Mouse (Mus musculus) MEL (cell line): ENCODE measurements around the gene Cog7. TPM values are rescaled to one million over a fixed set of nuclear protein-coding genes. Genes with fewer than 3 reads are reported as not detected.

Source experiments
- DNase-seq: peaks from one replicate; pipeline ENCODE4 v3.0.0; 2011; ENCODE audit warnings: low read depth, low spot score
- H3K27ac ChIP-seq: 2 replicates; pipeline ENCODE4 v1.5.1; 2012; ENCODE audit warnings: low read depth, mild to moderate bottlenecking, control low read depth, low read length, moderate library complexity; ENCODE audit not compliant: control insufficient read depth
- H3K27me3 ChIP-seq, 2 experiments: fragments of 150-350 bp in 1 of 2; sonication (generic) in 1 of 2; 2 replicates each; pipeline ENCODE4 v1.6.1; 2012; ENCODE audit warnings: low read length in 2 of 2, mild to moderate bottlenecking in 2 of 2, improper control_type of control experiment in 1 of 2, moderate library complexity in 1 of 2; ENCODE audit not compliant: insufficient read depth in 2 of 2, control insufficient read depth in 1 of 2
- H3K36me3 ChIP-seq, 2 experiments: 2 replicates each; pipeline ENCODE4 v1.6.1; 2012 to 2014; ENCODE audit warnings: low read length in 2 of 2, improper control_type of control experiment in 1 of 2, inconsistent platforms in 1 of 2, mild to moderate bottlenecking in 1 of 2; ENCODE audit not compliant: insufficient read depth in 2 of 2, control insufficient read depth in 1 of 2
- H3K4me1 ChIP-seq, 2 experiments: fragments of 150-350 bp in 1 of 2; sonication (generic) in 1 of 2; 2 replicates each; pipeline ENCODE4 v1.6.1; 2012; ENCODE audit warnings: low read length in 2 of 2, improper control_type of control experiment in 1 of 2, mild to moderate bottlenecking in 1 of 2; ENCODE audit not compliant: insufficient read depth in 2 of 2, control insufficient read depth in 1 of 2
- H3K4me3 ChIP-seq, 2 experiments: fragments of 150-350 bp in 1 of 2; sonication (generic) in 1 of 2; 2 replicates each; pipeline ENCODE4 v1.5.1; 2012; ENCODE audit warnings: low read depth in 2 of 2, low read length in 2 of 2, mild to moderate bottlenecking in 2 of 2, moderate library complexity in 2 of 2, control low read depth in 1 of 2, improper control_type of control experiment in 1 of 2; ENCODE audit not compliant: control insufficient read depth in 1 of 2, insufficient read depth in 1 of 2
- H3K79me2 ChIP-seq: 2 replicates; pipeline ENCODE4 v1.6.1; 2012; ENCODE audit warnings: mild to moderate bottlenecking, low read length, moderate library complexity; ENCODE audit not compliant: control insufficient read depth, poor library complexity, insufficient read depth
- H3K9ac ChIP-seq: 2 replicates; pipeline ENCODE4 v1.6.1; 2012; ENCODE audit warnings: low read depth, mild to moderate bottlenecking, control low read depth, low read length, moderate library complexity; ENCODE audit not compliant: control insufficient read depth, poor library complexity, severe bottlenecking
- H3K9me3 ChIP-seq: fragments of 150-350 bp; sonication (generic); replicated peaks from 2 replicates; pipeline ENCODE4 v1.6.1; 2012; ENCODE audit warnings: mild to moderate bottlenecking, low read length, improper control_type of control experiment, moderate library complexity; ENCODE audit not compliant: insufficient read depth
- BHLHE40 ChIP-seq: IDR thresholded peaks from 2 replicates; pipeline ENCODE4 v1.6.1; 2012; ENCODE audit warnings: low read depth, mild to moderate bottlenecking, inconsistent platforms, low read length, improper control_type of control experiment, borderline replicate concordance
- CHD2 ChIP-seq: IDR thresholded peaks from 2 replicates; pipeline ENCODE4 v1.6.1; 2011; ENCODE audit warnings: low read length, improper control_type of control experiment
- ELF1 ChIP-seq: IDR thresholded peaks from 2 replicates; pipeline ENCODE4 v1.6.1; 2014; ENCODE audit warnings: low read depth, mild to moderate bottlenecking, inconsistent platforms, low read length, improper control_type of control experiment, moderate library complexity
- EP300 ChIP-seq, 2 experiments: IDR thresholded peaks; 2 replicates each; pipeline ENCODE4 v1.6.1; 2011; ENCODE audit warnings: improper control_type of control experiment in 2 of 2, low read length in 2 of 2, low read depth in 1 of 2, mild to moderate bottlenecking in 1 of 2
- GABPA ChIP-seq: IDR thresholded peaks from 2 replicates; pipeline ENCODE4 v1.6.1; 2012; ENCODE audit warnings: low read depth, mild to moderate bottlenecking, inconsistent platforms, low read length, improper control_type of control experiment, moderate library complexity
- GATA1 ChIP-seq: IDR thresholded peaks from 2 replicates; pipeline ENCODE4 v1.6.1; 2011; ENCODE audit warnings: low read depth, low read length, improper control_type of control experiment
- HCFC1 ChIP-seq: IDR thresholded peaks from 2 replicates; pipeline ENCODE4 v1.6.1; 2012; ENCODE audit warnings: low read depth, mild to moderate bottlenecking, inconsistent platforms, low read length, improper control_type of control experiment, moderate library complexity
- KAT2A ChIP-seq: conservative IDR thresholded peaks from 2 replicates; pipeline ENCODE4 v1.6.1; 2012; ENCODE audit warnings: low read depth, low read length, improper control_type of control experiment, inconsistent platforms
- MAFK ChIP-seq: IDR thresholded peaks from 2 replicates; pipeline ENCODE4 v1.6.1; 2011; ENCODE audit warnings: low read depth, mild to moderate bottlenecking, low read length, improper control_type of control experiment, borderline replicate concordance
- MAX ChIP-seq: IDR thresholded peaks from 2 replicates; pipeline ENCODE4 v1.6.1; 2011; ENCODE audit warnings: low read length, improper control_type of control experiment
- MEF2A ChIP-seq: IDR thresholded peaks from 2 replicates; pipeline ENCODE4 v1.6.1; 2014; ENCODE audit warnings: low read depth, mild to moderate bottlenecking, inconsistent platforms, low read length, improper control_type of control experiment; ENCODE audit not compliant: poor library complexity, insufficient replicate concordance, severe bottlenecking; ENCODE audit errors: extremely low read depth
- MYC ChIP-seq: IDR thresholded peaks from 2 replicates; pipeline ENCODE4 v1.6.1; 2011; ENCODE audit warnings: low read depth, mild to moderate bottlenecking, low read length, improper control_type of control experiment, moderate library complexity
- NRF1 ChIP-seq: IDR thresholded peaks from 2 replicates; pipeline ENCODE4 v1.6.1; 2014; ENCODE audit warnings: low read depth, mild to moderate bottlenecking, inconsistent platforms, low read length, improper control_type of control experiment, moderate library complexity; ENCODE audit not compliant: poor library complexity, insufficient read depth, severe bottlenecking
- POLR2A ChIP-seq, 2 experiments: IDR thresholded peaks; 2 replicates each; pipeline ENCODE4 v1.6.1; 2011 to 2012; ENCODE audit warnings: low read length in 2 of 2, mild to moderate bottlenecking in 2 of 2, control low read depth in 1 of 2, improper control_type of control experiment in 1 of 2, low read depth in 1 of 2, moderate library complexity in 1 of 2; ENCODE audit not compliant: control insufficient read depth in 1 of 2, insufficient read depth in 1 of 2, poor library complexity in 1 of 2
- POLR2AphosphoS2 ChIP-seq: IDR thresholded peaks from 2 replicates; pipeline ENCODE4 v1.6.1; 2011; ENCODE audit warnings: low read length, improper control_type of control experiment
- RAD21 ChIP-seq: IDR thresholded peaks from 2 replicates; pipeline ENCODE4 v1.6.1; 2011; ENCODE audit warnings: mild to moderate bottlenecking, low read depth, low read length, improper control_type of control experiment
- RCOR1 ChIP-seq: IDR thresholded peaks from 2 replicates; pipeline ENCODE4 v1.6.1; 2012; ENCODE audit warnings: low read depth, mild to moderate bottlenecking, inconsistent platforms, low read length, improper control_type of control experiment
- SIN3A ChIP-seq: IDR thresholded peaks from 2 replicates; pipeline ENCODE4 v1.6.1; 2012; ENCODE audit warnings: low read length, improper control_type of control experiment, inconsistent platforms
- SMC3 ChIP-seq: IDR thresholded peaks from 2 replicates; pipeline ENCODE4 v1.6.1; 2011; ENCODE audit warnings: low read depth, low read length, improper control_type of control experiment
- TAL1 ChIP-seq: IDR thresholded peaks from 2 replicates; pipeline ENCODE4 v1.6.1; 2012; ENCODE audit warnings: mild to moderate bottlenecking, inconsistent platforms, low read length, moderate library complexity, mixed read lengths
- TBP ChIP-seq: IDR thresholded peaks from 2 replicates; pipeline ENCODE4 v1.8.0; 2011; ENCODE audit warnings: low read depth, low read length, improper control_type of control experiment
- TCF12 ChIP-seq: IDR thresholded peaks from 2 replicates; pipeline ENCODE4 v1.6.1; 2014; ENCODE audit warnings: low read depth, mild to moderate bottlenecking, inconsistent platforms, low read length, improper control_type of control experiment, moderate library complexity
- UBTF ChIP-seq: IDR thresholded peaks from 2 replicates; pipeline ENCODE4 v1.6.1; 2012; ENCODE audit warnings: low read depth, mild to moderate bottlenecking, inconsistent platforms, low read length, improper control_type of control experiment, moderate library complexity, borderline replicate concordance; ENCODE audit not compliant: insufficient read depth
- USF1 ChIP-seq: IDR thresholded peaks from 2 replicates; pipeline ENCODE4 v1.6.1; 2014; ENCODE audit warnings: low read depth, mild to moderate bottlenecking, inconsistent platforms, low read length, improper control_type of control experiment, moderate library complexity
- USF2 ChIP-seq, 2 experiments: IDR thresholded peaks; 2 replicates each; pipeline ENCODE4 v1.6.1; 2011 to 2012; ENCODE audit warnings: improper control_type of control experiment in 2 of 2, low read length in 2 of 2, borderline replicate concordance in 1 of 2, inconsistent platforms in 1 of 2, low read depth in 1 of 2, mild to moderate bottlenecking in 1 of 2; ENCODE audit not compliant: insufficient read depth in 1 of 2
- ZC3H11A ChIP-seq: IDR thresholded peaks from 2 replicates; pipeline ENCODE4 v1.6.1; 2012; ENCODE audit warnings: low read depth, mild to moderate bottlenecking, inconsistent platforms, low read length, improper control_type of control experiment
- ZKSCAN1 ChIP-seq: IDR thresholded peaks from 2 replicates; pipeline ENCODE4 v1.6.1; 2012; ENCODE audit warnings: low read depth, mild to moderate bottlenecking, inconsistent platforms, low read length, improper control_type of control experiment, moderate library complexity
- ZMIZ1 ChIP-seq: IDR thresholded peaks from 2 replicates; pipeline ENCODE4 v1.6.1; 2012; ENCODE audit warnings: low read depth, mild to moderate bottlenecking, inconsistent platforms, low read length, improper control_type of control experiment, moderate library complexity
- ZNF384 ChIP-seq: IDR thresholded peaks from 2 replicates; pipeline ENCODE4 v1.6.1; 2012; ENCODE audit warnings: low read depth, mild to moderate bottlenecking, inconsistent platforms, low read length, improper control_type of control experiment
- polyA plus RNA-seq, 2 experiments: library from polyadenylated mRNA; stranded (reverse) in 1 of 2; unstranded in 1 of 2; fragments of >175 nt in 1 of 2; fragments of >200 nt in 1 of 2; gene quantifications; 2 replicates each; pipeline versions ENCODE4 v1.2.1 to v1.2.4; 2012; ENCODE audit warnings: low replicate concordance in 2 of 2, low read depth in 1 of 2; ENCODE audit not compliant: insufficient read length in 2 of 2, insufficient read depth in 1 of 2, missing spikeins in 1 of 2
- total RNA-seq: library from RNA; depleted of rRNA; stranded (reverse); fragments of 300-350 nt; gene quantifications from 2 replicates; pipeline ENCODE4 v1.2.3, GENCODE M21; 2012

Gene Cog7
- total and polyA plus RNA-seq, 3 experiments: 17.1 to 21.2 TPM; not detected in 1

DNA sequence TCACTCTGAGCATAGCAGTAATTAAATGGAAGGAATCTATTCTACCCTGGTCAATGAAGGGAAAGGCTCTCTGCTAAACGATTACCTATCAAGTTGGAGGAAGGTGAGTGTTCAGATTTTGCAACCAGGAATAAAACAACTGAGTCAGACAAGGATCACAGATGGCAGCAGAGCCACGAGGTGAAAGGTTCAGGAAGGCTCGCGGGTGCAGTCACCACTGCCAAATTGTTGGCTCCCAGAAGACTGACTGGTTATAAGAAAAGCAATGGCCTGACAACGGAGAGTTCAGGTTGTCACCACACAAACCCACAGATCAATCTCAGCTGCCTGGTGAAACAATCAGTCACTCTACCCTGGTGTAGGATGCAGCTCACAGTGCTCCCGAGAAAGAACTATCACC lies 135.5 kb downstream of the Cog7 start:
- Histone ChIP-seq H3K9me3 (no peaks in the 10 kb centered on the region), H3K79me2 (no peaks in the 10 kb centered on the region), H3K4me3 (no peak overlapping the region), H3K27me3 (no peaks in the 10 kb centered on the region), H3K27ac (no peak overlapping the region), H3K36me3 (no peaks in the 10 kb centered on the region), H3K9ac (no peak overlapping the region), H3K4me1 (no peaks in the 10 kb centered on the region)
- no peak for TF ChIP-seq RCOR1
- no peak for TF ChIP-seq TAL1
- no peak for TF ChIP-seq ZNF384
- TF ChIP-seq GABPA: no peak
- TF ChIP-seq ZMIZ1: no peak
- TF ChIP-seq SMC3: no peak
- no peak for TF ChIP-seq MYC
- no peak for TF ChIP-seq POLR2AphosphoS2
- no peak for TF ChIP-seq TBP
- TF ChIP-seq CHD2: no peak
- no peak for TF ChIP-seq USF2 (IDR thresholded peaks at IDR 0.05; ENCODE audit: borderline replicate concordance in 1 of 2, insufficient read depth in 1 of 2, low read depth in 1 of 2, low read length in 2 of 2)
- no peak for TF ChIP-seq MAFK
- TF ChIP-seq USF1: no peak
- TF ChIP-seq ELF1: no peak
- TF ChIP-seq KAT2A: no peak
- no peak for TF ChIP-seq TCF12
- no peak for TF ChIP-seq MAX
- TF ChIP-seq NRF1: no peak
- TF ChIP-seq UBTF: no peak
- DNase-seq: no peak

DNA sequence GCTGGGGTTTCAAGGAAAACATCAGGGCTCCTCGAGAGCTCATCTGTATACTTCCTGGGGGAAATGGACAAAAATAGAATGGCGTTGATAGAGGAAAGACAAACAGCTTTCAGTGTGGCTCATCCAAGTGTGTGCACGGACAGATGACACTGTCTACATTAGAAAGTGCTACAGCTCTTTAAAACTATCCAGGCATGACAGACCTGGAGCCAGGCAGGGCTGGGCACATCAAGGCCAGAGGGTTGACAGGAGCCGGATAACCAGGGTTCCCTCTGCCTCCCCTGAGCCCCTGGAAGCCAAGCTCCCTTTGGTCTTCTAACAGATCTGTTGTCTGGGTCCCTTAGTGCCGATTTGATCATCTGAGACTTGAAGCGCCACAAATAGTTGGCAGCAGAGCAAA lies 139.3 kb downstream of the Cog7 start:
- Histone ChIP-seq H3K9me3 (no peaks in the 10 kb centered on the region), H3K27ac (no peak overlapping the region)
- no peak for DNase-seq
- TF ChIP-seq USF2 (IDR thresholded peaks at IDR 0.05; ENCODE audit: borderline replicate concordance in 1 of 2, insufficient read depth in 1 of 2, low read depth in 1 of 2, low read length in 2 of 2): no peak
- no peak for TF ChIP-seq HCFC1
- no peak for TF ChIP-seq TCF12
- no peak for TF ChIP-seq UBTF
- TF ChIP-seq SMC3: no peak
- TF ChIP-seq ZNF384: no peak
- TF ChIP-seq GATA1: no peak
- TF ChIP-seq EP300 (IDR thresholded peaks at IDR 0.05; ENCODE audit: low read depth in 1 of 2, low read length in 2 of 2): no peak
- TF ChIP-seq CHD2: no peak
- TF ChIP-seq BHLHE40: no peak
- TF ChIP-seq POLR2A (IDR thresholded peaks at IDR 0.05; ENCODE audit: control insufficient read depth in 1 of 2, insufficient read depth in 1 of 2, low read depth in 1 of 2, low read length in 2 of 2, poor library complexity in 1 of 2): no peak
- TF ChIP-seq MAX: no peak
- no peak for TF ChIP-seq ZKSCAN1
- no peak for TF ChIP-seq ZC3H11A
- no peak for TF ChIP-seq MEF2A
- TF ChIP-seq RAD21: no peak
- TF ChIP-seq TAL1: no peak
- TF ChIP-seq MYC: no peak
- no peak for TF ChIP-seq TBP
- no peak for TF ChIP-seq SIN3A
- TF ChIP-seq, all 39 proteins: peak for 0
- H3K4me3 ChIP-seq: no peak overlapping the region
- no peaks in the 10 kb centered on the region for H3K36me3 ChIP-seq
- no peak overlapping the region for H3K9ac ChIP-seq
- H3K79me2 ChIP-seq: no peaks in the 10 kb centered on the region
- H3K4me1 ChIP-seq: no peaks in the 10 kb centered on the region
- H3K27me3 ChIP-seq: no peaks in the 10 kb centered on the region
